Mouse (Mus musculus): Measurements from ENCODE around the gene Lrch3.

DNA sequence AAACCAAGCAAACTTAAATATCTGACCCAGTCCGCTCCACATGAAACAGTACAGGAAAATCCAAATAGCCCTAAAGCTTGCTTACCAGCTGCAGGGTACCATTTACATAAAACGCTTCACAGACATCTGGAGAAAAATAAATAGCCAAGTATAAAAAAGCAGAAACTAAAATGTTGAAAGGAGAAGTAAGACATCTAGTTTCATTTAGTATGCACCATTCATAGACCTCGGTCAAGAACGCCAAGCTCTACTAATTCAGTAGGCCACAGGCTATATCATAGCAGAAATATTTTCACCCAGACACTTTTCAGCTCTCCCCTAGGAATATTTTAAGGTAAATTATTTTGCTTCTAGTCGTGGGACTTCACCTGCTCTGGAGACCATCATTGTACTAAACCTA, 47.2 kb upstream of the Lrch3 start:
- no peak for TF ChIP-seq EP300 (IDR thresholded peaks at IDR 0.05; ENCODE audit: low read depth)
- no peak for TF ChIP-seq CTCF (IDR thresholded peaks at IDR 0.05; ENCODE audit: low read depth)

All from heart, postnatal 0 days (tissue).